Mouse (Mus musculus) MEL (cell line): ENCODE results near the gene Baz1a. TPM values are rescaled to one million over a fixed set of nuclear protein-coding genes. Genes with fewer than 3 reads are reported as not detected.

Source experiments
- DNase-seq: peaks from one replicate; pipeline ENCODE4 v3.0.0; 2011; ENCODE audit warnings: low read depth, low spot score
- H3K27ac ChIP-seq: 2 replicates; pipeline ENCODE4 v1.5.1; 2012; ENCODE audit warnings: low read depth, mild to moderate bottlenecking, control low read depth, low read length, moderate library complexity; ENCODE audit not compliant: control insufficient read depth
- H3K27me3 ChIP-seq, 2 experiments: fragments of 150-350 bp in 1 of 2; sonication (generic) in 1 of 2; 2 replicates each; pipeline ENCODE4 v1.6.1; 2012; ENCODE audit warnings: low read length in 2 of 2, mild to moderate bottlenecking in 2 of 2, improper control_type of control experiment in 1 of 2, moderate library complexity in 1 of 2; ENCODE audit not compliant: insufficient read depth in 2 of 2, control insufficient read depth in 1 of 2
- H3K36me3 ChIP-seq, 2 experiments: 2 replicates each; pipeline ENCODE4 v1.6.1; 2012 to 2014; ENCODE audit warnings: low read length in 2 of 2, improper control_type of control experiment in 1 of 2, inconsistent platforms in 1 of 2, mild to moderate bottlenecking in 1 of 2; ENCODE audit not compliant: insufficient read depth in 2 of 2, control insufficient read depth in 1 of 2
- H3K4me1 ChIP-seq, 2 experiments: fragments of 150-350 bp in 1 of 2; sonication (generic) in 1 of 2; 2 replicates each; pipeline ENCODE4 v1.6.1; 2012; ENCODE audit warnings: low read length in 2 of 2, improper control_type of control experiment in 1 of 2, mild to moderate bottlenecking in 1 of 2; ENCODE audit not compliant: insufficient read depth in 2 of 2, control insufficient read depth in 1 of 2
- H3K4me3 ChIP-seq, 2 experiments: fragments of 150-350 bp in 1 of 2; sonication (generic) in 1 of 2; 2 replicates each; pipeline ENCODE4 v1.5.1; 2012; ENCODE audit warnings: low read depth in 2 of 2, low read length in 2 of 2, mild to moderate bottlenecking in 2 of 2, moderate library complexity in 2 of 2, control low read depth in 1 of 2, improper control_type of control experiment in 1 of 2; ENCODE audit not compliant: control insufficient read depth in 1 of 2, insufficient read depth in 1 of 2
- H3K79me2 ChIP-seq: 2 replicates; pipeline ENCODE4 v1.6.1; 2012; ENCODE audit warnings: mild to moderate bottlenecking, low read length, moderate library complexity; ENCODE audit not compliant: control insufficient read depth, poor library complexity, insufficient read depth
- H3K9ac ChIP-seq: 2 replicates; pipeline ENCODE4 v1.6.1; 2012; ENCODE audit warnings: low read depth, mild to moderate bottlenecking, control low read depth, low read length, moderate library complexity; ENCODE audit not compliant: control insufficient read depth, poor library complexity, severe bottlenecking
- H3K9me3 ChIP-seq: fragments of 150-350 bp; sonication (generic); replicated peaks from 2 replicates; pipeline ENCODE4 v1.6.1; 2012; ENCODE audit warnings: mild to moderate bottlenecking, low read length, improper control_type of control experiment, moderate library complexity; ENCODE audit not compliant: insufficient read depth
- CHD2 ChIP-seq: IDR thresholded peaks from 2 replicates; pipeline ENCODE4 v1.6.1; 2011; ENCODE audit warnings: low read length, improper control_type of control experiment
- EP300 ChIP-seq, 2 experiments: IDR thresholded peaks; 2 replicates each; pipeline ENCODE4 v1.6.1; 2011; ENCODE audit warnings: improper control_type of control experiment in 2 of 2, low read length in 2 of 2, low read depth in 1 of 2, mild to moderate bottlenecking in 1 of 2
- GATA1 ChIP-seq: IDR thresholded peaks from 2 replicates; pipeline ENCODE4 v1.6.1; 2011; ENCODE audit warnings: low read depth, low read length, improper control_type of control experiment
- RCOR1 ChIP-seq: IDR thresholded peaks from 2 replicates; pipeline ENCODE4 v1.6.1; 2012; ENCODE audit warnings: low read depth, mild to moderate bottlenecking, inconsistent platforms, low read length, improper control_type of control experiment
- TAL1 ChIP-seq: IDR thresholded peaks from 2 replicates; pipeline ENCODE4 v1.6.1; 2012; ENCODE audit warnings: mild to moderate bottlenecking, inconsistent platforms, low read length, moderate library complexity, mixed read lengths
- ZNF384 ChIP-seq: IDR thresholded peaks from 2 replicates; pipeline ENCODE4 v1.6.1; 2012; ENCODE audit warnings: low read depth, mild to moderate bottlenecking, inconsistent platforms, low read length, improper control_type of control experiment
- polyA plus RNA-seq, 2 experiments: library from polyadenylated mRNA; stranded (reverse) in 1 of 2; unstranded in 1 of 2; fragments of >175 nt in 1 of 2; fragments of >200 nt in 1 of 2; gene quantifications; 2 replicates each; pipeline versions ENCODE4 v1.2.1 to v1.2.4; 2012; ENCODE audit warnings: low replicate concordance in 2 of 2, low read depth in 1 of 2; ENCODE audit not compliant: insufficient read length in 2 of 2, insufficient read depth in 1 of 2, missing spikeins in 1 of 2
- total RNA-seq: library from RNA; depleted of rRNA; stranded (reverse); fragments of 300-350 nt; gene quantifications from 2 replicates; pipeline ENCODE4 v1.2.3, GENCODE M21; 2012; rRNA removed

Gene Baz1a
- total and polyA plus RNA-seq, 3 experiments, result 39.8 to 203 (median 46.0) TPM

DNA sequence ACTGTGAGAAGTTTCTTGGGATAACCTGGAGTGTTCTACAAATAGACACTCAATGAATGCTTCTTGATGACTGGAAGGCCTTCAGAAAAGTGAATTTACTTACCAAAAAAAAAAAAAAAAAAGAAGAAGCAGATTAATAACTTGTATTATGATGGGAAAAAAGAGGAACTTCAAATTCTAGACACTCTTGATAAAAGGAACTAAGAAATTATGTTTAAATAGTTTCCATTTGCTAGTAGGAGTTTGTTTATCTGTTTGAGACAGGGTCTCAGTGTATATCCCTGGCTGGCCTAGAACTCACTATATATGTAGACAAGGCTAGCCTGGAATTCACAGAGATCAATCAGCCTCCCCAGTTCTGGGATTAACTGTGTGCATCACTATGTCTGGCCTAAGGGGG is 169.7 kb downstream of the Baz1a start:
- Histone ChIP-seq H3K79me2 (no peaks in the 10 kb centered on the region), H3K4me1 (peaks cover 4 to 18% of the 10 kb centered on the region in 2 experiments; a peak in 3 of 4 replicates), H3K4me3 (no peak overlapping the region), H3K27ac (peak overlapping the region; percentile 61), H3K27me3 (no peaks in the 10 kb centered on the region), H3K9me3 (no peaks in the 10 kb centered on the region), H3K9ac (no peak overlapping the region), H3K36me3 (peaks cover 0 to 9% of the 10 kb centered on the region in 2 experiments; a peak in 2 of 4 replicates)
- peak; percentile 75 for DNase-seq
- TF ChIP-seq EP300 (IDR thresholded peaks at IDR 0.05; ENCODE audit: low read depth in 1 of 2, low read length in 2 of 2) (peak; percentile 32 to 71; a peak in 2 of 4 replicates), ZNF384 (peak; percentile 96), GATA1 (peak; percentile 51; the same call in 1 of the 2 replicates), RCOR1 (0 out of 2 replicates have a peak, but pooled peaks have one; percentile 8), TAL1 (peak; percentile 59; the same call in 1 of the 2 replicates), CHD2 (no peak)

Other genes starting within 250 kb of the Baz1a start
- 42.4 and 46.5 TPM in 2 replicates for gene Snx6, start 218.6 kb downstream of the Baz1a start, total RNA-seq
- 10 to 100 TPM in 1 of 2 experiments, not detected in 1; 33.7 TPM for gene Snx6, start 218.6 kb downstream of the Baz1a start, polyA plus RNA-seq
- 5.3 and 5.7 TPM in 2 replicates for gene Cfl2, start 151.5 kb downstream of the Baz1a start, total RNA-seq
- gene Cfl2, start 151.5 kb downstream of the Baz1a start, polyA plus RNA-seq, result 1 to 10 TPM in 1 of 2 experiments, not detected in 1; 8.8 TPM
- not detected in 2 replicates for gene Gm20403, start 27.8 kb downstream of the Baz1a start, total RNA-seq
- not detected for gene Gm20403, start 27.8 kb downstream of the Baz1a start, polyA plus RNA-seq
- 16.9 and 18.3 TPM in 2 replicates for gene 2700097O09Rik, start 65.8 kb upstream of the Baz1a start, total RNA-seq
- 10 to 100 TPM in 1 of 2 experiments, not detected in 1; 14.6 TPM for gene 2700097O09Rik, start 65.8 kb upstream of the Baz1a start, polyA plus RNA-seq
- 39.4 and 46.9 TPM in 2 replicates for gene Srp54a, start 65.9 kb upstream of the Baz1a start, total RNA-seq
- 100 to 1,000 TPM in 1 of 2 experiments, 10 to 100 TPM in 1; 54.7 to 405 TPM for gene Srp54a, start 65.9 kb upstream of the Baz1a start, polyA plus RNA-seq
- gene Fam177a, start 110.1 kb upstream of the Baz1a start, total RNA-seq, result 6.0 and 6.4 TPM in 2 replicates
- gene Fam177a, start 110.1 kb upstream of the Baz1a start, polyA plus RNA-seq, result not detected
- 103 and 110 TPM in 2 replicates for gene Srp54b, start 140.8 kb upstream of the Baz1a start, total RNA-seq
- gene Srp54b, start 140.8 kb upstream of the Baz1a start, polyA plus RNA-seq, result 10 to 100 TPM in 1 of 2 experiments, not detected in 1; 85.8 TPM
- not detected in 2 replicates for gene 1700047I17Rik2, start 185.2 kb upstream of the Baz1a start, total RNA-seq
- 1 to 10 TPM in 1 of 2 experiments, not detected in 1; 9.6 TPM for gene 1700047I17Rik2, start 185.2 kb upstream of the Baz1a start, polyA plus RNA-seq
- gene Srp54c, start 215.8 kb upstream of the Baz1a start, total RNA-seq, result 59.2 and 60.0 TPM in 2 replicates
- gene Srp54c, start 215.8 kb upstream of the Baz1a start, polyA plus RNA-seq, result 10 to 100 TPM in 1 of 2 experiments, not detected in 1; 61.2 TPM